Mouse (Mus musculus): ENCODE results near the gene U90926. TPM values are rescaled to one million over a fixed set of nuclear protein-coding genes. Genes with fewer than 3 reads are reported as not detected.

U90926 gene
- polyA plus RNA-seq, 1 experiment from 2014 or later, result not detected

Other genes starting within 250 kb of the U90926 start
- not detected in 2 replicates for gene Odaph, start 227.9 kb downstream of the U90926 start, polyA plus RNA-seq (2015; fragmentation: Nextera tagmentation; extraction: Ambion mirVana)
- gene Cdkl2, start 171.5 kb downstream of the U90926 start, polyA plus RNA-seq (2015; fragmentation: Nextera tagmentation; extraction: Ambion mirVana), result 2.1 and 2.6 TPM in 2 replicates
- 371 and 409 TPM in 2 replicates for gene G3bp2, start 131.7 kb downstream of the U90926 start, polyA plus RNA-seq (2015; fragmentation: Nextera tagmentation; extraction: Ambion mirVana)
- 50.2 and 50.3 TPM in 2 replicates for gene Uso1, start 77.5 kb downstream of the U90926 start, polyA plus RNA-seq (2015; fragmentation: Nextera tagmentation; extraction: Ambion mirVana)
- gene Ppef2, start 40.9 kb upstream of the U90926 start, polyA plus RNA-seq (2015; fragmentation: Nextera tagmentation; extraction: Ambion mirVana), result 0.38 and 0.48 TPM in 2 replicates
- 9.1 and 10.4 TPM in 2 replicates for gene Naaa, start 62.8 kb upstream of the U90926 start, polyA plus RNA-seq (2015; fragmentation: Nextera tagmentation; extraction: Ambion mirVana)
- gene Sdad1, start 95.1 kb upstream of the U90926 start, polyA plus RNA-seq (2015; fragmentation: Nextera tagmentation; extraction: Ambion mirVana), result 32.6 and 34.2 TPM in 2 replicates
- not detected in 2 replicates for gene Cxcl9, start 112.7 kb upstream of the U90926 start, polyA plus RNA-seq (2015; fragmentation: Nextera tagmentation; extraction: Ambion mirVana)
- gene Art3, start 116.4 kb upstream of the U90926 start, polyA plus RNA-seq (2015; fragmentation: Nextera tagmentation; extraction: Ambion mirVana), result 2.9 and 5.6 TPM in 2 replicates
- gene Cxcl10, start 133.5 kb upstream of the U90926 start, polyA plus RNA-seq (2015; fragmentation: Nextera tagmentation; extraction: Ambion mirVana), result 0.28 and 0.31 TPM in 2 replicates
- 53.7 and 58.5 TPM in 2 replicates for gene Nup54, start 219.8 kb upstream of the U90926 start, polyA plus RNA-seq (2015; fragmentation: Nextera tagmentation; extraction: Ambion mirVana)